Mouse (Mus musculus) embryonic facial prominence, embryonic 15.5 days (tissue): Measurements from ENCODE around the gene Smyd2. TPM values are rescaled to one million over a fixed set of nuclear protein-coding genes. Genes with fewer than 3 reads are reported as not detected.

Source experiments
- ATAC-seq: fragments of 200-750 bp; cut with Nextera tagmentation; 2 replicates; pipeline ENCODE4 v1.8.0; 2017; ENCODE audit warnings: low read depth, moderate TSS enrichment; ENCODE audit not compliant: insufficient number of reproducible peaks, low FRiP score, low TSS enrichment
- H3K27ac ChIP-seq: fragments of 300-500 bp; sonication (generic); replicated peaks from 2 replicates; pipeline ENCODE4 v1.5.1; 2015; ENCODE audit warnings: mild to moderate bottlenecking, inconsistent platforms
- H3K27me3 ChIP-seq: fragments of 300-500 bp; sonication (generic); 2 replicates; pipeline ENCODE4 v1.6.1; 2015; ENCODE audit warnings: inconsistent platforms
- H3K36me3 ChIP-seq: fragments of 300-500 bp; sonication (generic); 2 replicates; pipeline ENCODE4 v1.6.1; 2015; ENCODE audit warnings: mild to moderate bottlenecking, inconsistent platforms
- H3K4me1 ChIP-seq: fragments of 300-500 bp; sonication (generic); 2 replicates; pipeline ENCODE4 v1.6.1; 2015; ENCODE audit warnings: inconsistent platforms
- H3K4me2 ChIP-seq: fragments of 300-500 bp; sonication (generic); replicated peaks from 2 replicates; pipeline ENCODE4 v1.6.1; 2015; ENCODE audit warnings: mild to moderate bottlenecking, inconsistent platforms
- H3K4me3 ChIP-seq: fragments of 300-500 bp; sonication (generic); replicated peaks from 2 replicates; pipeline ENCODE4 v1.5.1; 2015; ENCODE audit warnings: mild to moderate bottlenecking, inconsistent platforms
- H3K9ac ChIP-seq: fragments of 300-500 bp; sonication (generic); 2 replicates; pipeline ENCODE4 v1.6.1; 2015; ENCODE audit warnings: inconsistent platforms
- H3K9me3 ChIP-seq: fragments of 300-500 bp; sonication (generic); replicated peaks from 2 replicates; pipeline ENCODE4 v1.6.1; 2016; ENCODE audit warnings: inconsistent platforms
- WGBS: fragments of 180-500 bp; shearing (Covaris S2); methylation state at CpG from one replicate; pipeline ENCODE4 v1.1.7; 2015; 5-methylcytosine and 5-hydroxymethylcytosine counted together
- polyA plus RNA-seq: library from polyadenylated mRNA; unstranded; fragments of >200 nt; fragmentation: Nextera tagmentation; extraction: Ambion mirVana; gene quantifications from 2 replicates; pipeline ENCODE4 v1.2.1, GENCODE M21; 2015

Smyd2 gene
- polyA plus RNA-seq, 1 experiment from 2014 or later: 86.3 TPM

DNA sequence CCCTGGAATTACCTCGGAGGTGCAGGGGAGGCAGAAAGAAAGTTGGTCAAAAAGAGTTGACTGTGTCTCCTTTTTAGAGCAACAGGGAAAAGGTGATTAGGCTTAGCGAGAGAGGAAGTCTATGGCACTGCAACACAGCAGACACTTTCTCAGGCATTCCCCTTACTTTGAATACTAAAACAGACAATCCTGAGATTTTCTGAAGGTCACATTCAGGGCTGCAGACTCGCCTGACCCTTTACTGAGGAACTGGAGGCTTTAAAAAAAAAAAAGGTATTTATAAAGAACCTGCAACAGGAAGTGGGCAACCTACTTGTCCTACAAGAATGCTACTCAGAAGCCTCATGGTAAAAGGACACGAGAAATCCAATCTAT is 5.0 kb downstream of the Smyd2 start:
- no peaks in the 10 kb centered on the region for H3K9me3 ChIP-seq
- H3K4me3 ChIP-seq: no peak overlapping the region
- no peaks in the 10 kb centered on the region for H3K36me3 ChIP-seq
- no peak overlapping the region for H3K27ac ChIP-seq
- ATAC-seq: no peak
- H3K4me1 ChIP-seq: peaks cover 20% of the 10 kb centered on the region
- no peak overlapping the region for H3K4me2 ChIP-seq
- H3K27me3 ChIP-seq: no peaks in the 10 kb centered on the region
- WGBS: 46% methylated on average over 4 of the region's 4 CpGs
- H3K9ac ChIP-seq: no peak overlapping the region

DNA sequence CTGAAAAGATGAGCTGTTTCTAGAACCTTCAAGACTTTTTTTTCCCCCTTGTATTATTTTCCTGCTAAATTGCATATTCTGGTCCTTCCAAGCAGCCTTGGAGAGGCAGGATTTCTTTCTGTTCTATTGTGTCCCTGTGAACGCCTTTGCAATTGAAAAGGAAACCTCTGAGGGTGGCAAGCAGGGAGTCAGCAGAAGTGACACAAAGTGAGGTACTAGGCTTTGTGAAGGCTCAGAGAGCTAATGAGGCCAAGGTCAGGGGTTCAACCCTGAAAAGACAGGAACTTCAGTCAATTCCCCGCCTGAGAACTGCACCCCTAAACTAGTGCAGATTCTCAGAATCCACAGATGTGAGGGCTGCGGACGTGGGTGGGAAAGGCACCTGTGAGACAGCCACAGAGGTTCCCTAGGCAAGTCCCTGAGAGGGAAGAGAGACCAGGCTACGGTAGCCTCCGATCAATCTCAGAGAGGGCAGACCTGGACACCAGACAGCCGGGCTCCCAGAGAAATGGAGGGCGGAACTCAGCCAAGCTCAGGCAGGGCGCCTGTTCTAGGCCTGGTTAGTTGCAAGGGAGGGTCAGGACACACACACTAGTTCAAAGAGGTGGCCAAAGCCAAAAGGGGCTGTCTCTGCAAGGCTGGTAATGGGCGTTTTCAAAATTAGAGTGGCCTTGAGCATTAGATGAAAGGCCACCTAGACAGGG is 5.6 kb downstream of the Smyd2 start:
- no peak overlapping the region for H3K4me3 ChIP-seq
- H3K27ac ChIP-seq: no peak overlapping the region
- H3K36me3 ChIP-seq: no peaks in the 10 kb centered on the region
- H3K9me3 ChIP-seq: no peaks in the 10 kb centered on the region
- no peak overlapping the region for H3K9ac ChIP-seq
- ATAC-seq: no peak
- peaks cover 18% of the 10 kb centered on the region for H3K4me1 ChIP-seq
- WGBS: 62% methylated on average over 10 of the region's 10 CpGs
- H3K4me2 ChIP-seq: no peak overlapping the region
- H3K27me3 ChIP-seq: no peaks in the 10 kb centered on the region

DNA sequence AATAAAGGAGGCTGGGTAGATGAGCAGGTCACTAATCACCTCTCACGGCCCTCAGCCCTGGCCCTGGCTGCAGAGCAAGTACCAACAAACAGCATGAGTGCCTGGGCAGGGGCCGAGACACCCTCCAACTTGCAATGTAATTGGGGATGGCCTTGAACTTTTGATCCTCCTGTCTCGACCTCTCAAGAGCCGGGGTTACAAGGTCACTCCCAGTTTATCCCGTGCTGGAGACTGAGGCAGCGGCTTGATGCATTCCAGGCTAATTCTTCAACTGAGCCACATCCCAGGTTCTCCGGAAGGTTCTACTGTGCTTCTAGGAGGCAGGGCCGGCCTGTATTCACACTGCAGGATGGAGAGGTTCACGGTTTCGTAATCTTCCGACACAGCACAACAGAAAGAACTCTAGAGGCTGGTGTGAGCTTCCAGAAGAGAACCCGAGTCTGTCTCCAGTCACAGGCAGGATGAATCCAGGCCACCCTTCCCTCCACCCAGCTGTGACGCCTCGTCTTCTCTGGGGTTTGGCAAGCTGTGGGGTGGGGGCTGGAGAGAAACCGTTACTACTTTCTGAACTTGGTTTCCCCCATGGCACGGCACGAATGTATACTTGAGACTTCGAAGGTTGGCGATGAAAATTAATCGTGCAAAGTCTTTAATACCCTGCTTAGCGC is 8.9 kb downstream of the Smyd2 start:
- H3K4me2 ChIP-seq: no peak overlapping the region
- H3K27ac ChIP-seq: no peak overlapping the region
- H3K9ac ChIP-seq: no peak overlapping the region
- ATAC-seq: no peak
- no peak overlapping the region for H3K4me3 ChIP-seq
- H3K27me3 ChIP-seq: no peaks in the 10 kb centered on the region
- 0 out of 2 replicates have a peak, but pooled peaks cover 6% of the 10 kb centered on the region for H3K4me1 ChIP-seq
- no peaks in the 10 kb centered on the region for H3K9me3 ChIP-seq
- no peaks in the 10 kb centered on the region for H3K36me3 ChIP-seq
- WGBS: 81% methylated on average over 21 of the region's 21 CpGs

DNA sequence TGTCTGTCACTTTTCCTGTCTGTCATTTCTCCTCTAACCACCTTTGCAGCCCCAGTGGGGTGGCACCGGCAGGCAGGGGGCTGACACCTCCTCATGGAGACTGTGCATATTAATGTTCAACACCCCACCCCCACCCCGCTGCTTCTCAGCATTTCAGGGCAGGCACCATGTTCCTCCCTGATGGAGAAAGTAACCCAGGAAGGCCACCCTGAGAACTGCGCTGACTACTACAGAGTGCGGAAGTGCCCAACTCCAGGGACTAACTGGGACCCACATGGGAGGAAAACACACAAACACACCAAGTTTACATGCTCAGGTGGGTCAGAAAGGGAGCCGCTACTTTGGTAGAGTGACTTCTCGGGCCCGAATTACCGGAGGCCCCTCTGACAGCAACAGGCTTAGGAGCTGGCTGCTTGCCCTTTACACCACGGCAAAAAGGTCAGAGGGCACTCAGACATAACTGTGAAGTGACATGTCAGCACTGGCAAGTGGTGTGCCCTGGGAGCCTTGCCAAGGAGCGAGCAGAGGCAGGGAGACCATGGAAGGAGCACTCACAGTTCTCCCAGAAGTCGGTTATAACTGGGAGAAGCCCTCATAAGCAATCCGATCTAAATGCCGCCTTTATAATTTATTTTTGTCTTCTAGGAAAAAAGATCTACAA is 11.3 kb downstream of the Smyd2 start:
- 64% methylated on average over 13 of the region's 13 CpGs for WGBS
- no peak overlapping the region for H3K4me2 ChIP-seq
- no peaks in the 10 kb centered on the region for H3K27me3 ChIP-seq
- H3K36me3 ChIP-seq: no peaks in the 10 kb centered on the region
- H3K9me3 ChIP-seq: no peaks in the 10 kb centered on the region
- H3K9ac ChIP-seq: no peak overlapping the region
- no peak overlapping the region for H3K4me3 ChIP-seq
- ATAC-seq: no peak
- H3K4me1 ChIP-seq: 0 out of 2 replicates have a peak, but pooled peaks cover 6% of the 10 kb centered on the region
- no peak overlapping the region for H3K27ac ChIP-seq

DNA sequence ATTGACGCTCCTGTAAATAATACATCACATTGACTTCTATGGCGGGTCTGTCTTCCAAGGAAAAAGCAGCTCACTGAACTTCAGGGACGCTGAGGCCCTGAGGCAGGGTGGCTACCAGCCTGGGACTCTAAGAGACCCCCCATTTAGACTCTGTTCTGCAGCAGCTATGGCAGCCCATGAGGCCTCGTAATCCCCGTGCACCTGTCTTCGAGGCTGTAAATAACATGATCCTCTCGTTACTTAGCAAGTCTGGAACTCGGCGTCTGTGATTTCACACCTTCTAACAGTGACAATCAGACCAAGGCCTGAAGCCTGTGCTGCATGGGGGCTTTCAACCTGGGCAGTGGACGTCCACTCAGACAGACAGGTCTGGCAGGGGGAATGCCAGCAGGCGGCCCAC is 19.0 kb downstream of the Smyd2 start:
- 83% methylated on average over 11 of the region's 11 CpGs for WGBS
- no peaks in the 10 kb centered on the region for H3K9me3 ChIP-seq
- peaks cover 9% of the 10 kb centered on the region; the same call in 1 of the 2 replicates for H3K36me3 ChIP-seq
- no peak overlapping the region for H3K4me3 ChIP-seq
- H3K27ac ChIP-seq: no peak overlapping the region
- H3K4me1 ChIP-seq: no peaks in the 10 kb centered on the region; the same call in 1 of the 2 replicates
- H3K9ac ChIP-seq: no peak overlapping the region
- no peak overlapping the region for H3K4me2 ChIP-seq
- no peaks in the 10 kb centered on the region for H3K27me3 ChIP-seq
- ATAC-seq: no peak

DNA sequence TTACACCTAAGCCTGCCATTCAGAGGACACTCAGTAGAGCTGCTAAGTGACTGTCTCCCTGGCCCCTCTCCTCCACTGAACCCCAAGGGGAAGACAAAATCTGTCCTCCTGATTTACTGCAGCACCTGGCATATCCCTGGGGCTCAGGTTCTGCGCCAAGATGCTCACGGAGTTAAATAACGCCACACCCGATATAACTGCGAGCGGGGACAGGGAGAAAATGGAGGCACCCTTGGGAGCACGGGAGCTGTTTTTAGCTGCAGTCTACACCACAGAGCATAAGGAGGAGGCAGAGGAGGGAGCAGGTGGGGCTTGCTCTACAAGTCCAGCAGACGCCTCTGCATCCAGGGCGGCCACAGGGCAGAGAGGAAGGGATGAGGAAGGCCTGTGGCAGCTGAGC is 19.8 kb downstream of the Smyd2 start:
- WGBS: 73% methylated on average over 9 of the region's 9 CpGs
- 0 out of 2 replicates have a peak, but pooled peaks have one; percentile 29 for ATAC-seq

DNA sequence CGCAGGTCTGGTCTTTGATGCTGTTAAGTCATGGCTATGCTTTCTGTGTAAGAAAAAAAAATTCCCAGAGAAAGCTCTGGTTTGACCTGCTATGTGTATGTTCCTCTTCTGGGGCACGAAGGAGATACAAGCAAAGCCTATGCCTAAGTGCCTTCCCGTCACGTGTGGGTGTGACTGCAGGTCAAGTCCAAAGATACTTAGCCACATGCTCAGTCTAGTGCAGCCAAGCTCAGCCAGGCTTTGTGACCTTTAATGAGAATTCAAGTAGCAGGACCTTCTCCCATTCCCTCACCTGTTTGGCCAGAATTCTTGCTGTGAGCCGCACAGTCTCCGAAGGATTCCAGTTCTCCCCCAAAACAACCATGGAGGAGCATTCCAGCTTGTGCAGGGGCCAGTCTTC is 22.6 kb downstream of the Smyd2 start:
- peaks cover 30% of the 10 kb centered on the region for H3K36me3 ChIP-seq
- no peaks in the 10 kb centered on the region; the same call in 1 of the 2 replicates for H3K4me1 ChIP-seq
- no peaks in the 10 kb centered on the region for H3K9me3 ChIP-seq
- H3K27ac ChIP-seq: no peak overlapping the region
- no peak overlapping the region for H3K4me2 ChIP-seq
- ATAC-seq: no peak
- no peak overlapping the region for H3K4me3 ChIP-seq
- WGBS: 87% methylated on average over 6 of the region's 6 CpGs
- H3K27me3 ChIP-seq: no peaks in the 10 kb centered on the region
- no peak overlapping the region for H3K9ac ChIP-seq

More for the DNA sequence above, 19.8 kb downstream of the Smyd2 start:
- no peak overlapping the region for H3K9ac ChIP-seq
- H3K27ac ChIP-seq: no peak overlapping the region
- no peaks in the 10 kb centered on the region; the same call in 1 of the 2 replicates for H3K4me1 ChIP-seq
- no peak overlapping the region for H3K4me3 ChIP-seq
- H3K4me2 ChIP-seq: no peak overlapping the region
- H3K36me3 ChIP-seq: peaks cover 9% of the 10 kb centered on the region; the same call in 1 of the 2 replicates
- no peaks in the 10 kb centered on the region for H3K9me3 ChIP-seq
- H3K27me3 ChIP-seq: no peaks in the 10 kb centered on the region

DNA sequence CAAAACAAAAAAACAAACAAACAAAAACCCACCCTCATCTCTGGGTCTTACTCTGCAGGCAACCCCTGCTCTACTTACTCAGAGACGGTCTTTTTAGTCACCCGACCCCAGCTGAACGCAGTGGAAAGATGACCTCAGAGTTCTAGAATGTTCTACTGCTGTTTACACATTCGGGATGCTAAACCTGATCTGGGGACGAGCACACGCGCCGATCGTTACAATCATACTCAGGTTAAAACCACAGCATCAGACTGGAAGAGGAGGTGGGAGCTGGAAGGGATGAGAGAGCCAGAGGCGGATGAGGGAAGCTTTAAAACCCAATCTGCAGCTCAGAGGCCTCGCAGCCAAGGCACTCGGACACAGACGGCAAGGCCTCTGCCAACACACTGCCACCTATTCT is 23.5 kb downstream of the Smyd2 start:
- H3K9me3 ChIP-seq: no peaks in the 10 kb centered on the region
- no peak overlapping the region for H3K9ac ChIP-seq
- peaks cover 35% of the 10 kb centered on the region for H3K36me3 ChIP-seq
- WGBS: 63% methylated on average over 13 of the region's 13 CpGs
- H3K4me2 ChIP-seq: no peak overlapping the region
- H3K27ac ChIP-seq: no peak overlapping the region
- H3K4me1 ChIP-seq: no peaks in the 10 kb centered on the region; the same call in 1 of the 2 replicates
- no peak for ATAC-seq
- no peaks in the 10 kb centered on the region for H3K27me3 ChIP-seq
- H3K4me3 ChIP-seq: no peak overlapping the region

DNA sequence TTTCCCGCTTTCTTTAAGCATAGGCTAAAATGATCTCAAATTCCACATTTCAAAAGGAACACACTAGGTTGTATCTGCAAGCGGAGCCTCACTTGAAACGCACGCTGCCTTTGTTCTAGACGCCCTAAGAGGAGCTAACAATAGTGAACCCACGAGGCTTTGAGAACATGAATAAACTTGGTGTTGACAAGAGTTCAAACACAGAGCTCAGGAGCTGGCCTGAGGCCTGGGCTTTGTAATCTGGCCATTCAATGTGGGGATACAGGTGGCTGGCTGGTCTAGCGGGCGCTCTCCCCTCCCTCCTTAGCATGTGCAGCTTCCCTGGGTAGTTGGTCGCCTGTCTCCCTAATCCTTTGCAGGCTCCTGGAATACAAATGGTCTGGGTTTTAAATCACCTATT is 24.3 kb downstream of the Smyd2 start:
- no peak for ATAC-seq
- H3K9ac ChIP-seq: no peak overlapping the region
- H3K27me3 ChIP-seq: no peaks in the 10 kb centered on the region
- H3K36me3 ChIP-seq: peaks cover 44% of the 10 kb centered on the region
- no peaks in the 10 kb centered on the region; the same call in 1 of the 2 replicates for H3K4me1 ChIP-seq
- 71% methylated on average over 9 of the region's 9 CpGs for WGBS
- no peak overlapping the region for H3K4me3 ChIP-seq
- no peaks in the 10 kb centered on the region for H3K9me3 ChIP-seq
- H3K4me2 ChIP-seq: no peak overlapping the region
- H3K27ac ChIP-seq: no peak overlapping the region

DNA sequence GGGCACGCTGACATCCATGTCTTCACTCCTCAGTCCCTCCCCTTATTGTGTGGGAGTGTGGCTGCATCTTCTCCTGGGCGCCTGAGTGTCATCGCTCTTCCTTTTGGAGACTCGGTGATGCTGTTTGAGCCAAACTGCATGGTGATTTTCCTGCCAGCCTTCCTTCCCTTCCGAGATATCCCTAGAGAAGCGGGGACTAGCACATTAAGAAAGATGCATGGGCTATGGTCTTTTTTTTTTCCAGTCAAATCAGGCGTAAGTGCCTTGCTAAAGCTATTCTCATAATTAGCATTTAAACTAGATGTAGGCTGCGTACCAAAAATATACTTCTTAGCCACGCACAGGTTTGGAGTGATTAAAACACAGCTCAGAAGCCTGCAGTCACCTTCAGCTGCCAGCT is 28.0 kb downstream of the Smyd2 start:
- H3K9me3 ChIP-seq: no peaks in the 10 kb centered on the region
- no peaks in the 10 kb centered on the region; the same call in 1 of the 2 replicates for H3K4me1 ChIP-seq
- H3K36me3 ChIP-seq: peaks cover 40% of the 10 kb centered on the region
- H3K27me3 ChIP-seq: no peaks in the 10 kb centered on the region
- H3K4me3 ChIP-seq: no peak overlapping the region
- no peak overlapping the region for H3K4me2 ChIP-seq
- H3K27ac ChIP-seq: no peak overlapping the region
- no peak for ATAC-seq
- WGBS: 84% methylated on average over 9 of the region's 9 CpGs
- H3K9ac ChIP-seq: no peak overlapping the region

DNA sequence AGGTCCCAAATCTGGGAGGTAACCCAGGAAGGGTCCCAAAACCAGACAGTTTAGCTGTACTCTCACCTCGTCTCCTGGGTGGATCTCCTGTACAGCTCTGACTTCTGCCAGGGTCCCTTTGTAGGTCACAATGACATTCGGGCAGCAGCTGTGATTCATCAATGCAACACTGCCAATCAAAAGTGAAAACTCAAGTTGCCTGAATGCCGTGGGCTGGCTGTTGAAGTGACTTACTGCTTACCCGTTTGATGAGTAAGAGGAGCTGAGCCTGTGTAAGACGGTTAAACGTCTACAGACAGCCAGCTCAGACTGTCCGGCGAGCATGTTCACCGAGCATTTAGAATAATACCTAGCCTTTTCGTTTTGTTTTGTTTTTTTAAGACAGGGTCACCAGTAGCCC is 33.4 kb downstream of the Smyd2 start:
- no peak for ATAC-seq
- no peaks in the 10 kb centered on the region for H3K9me3 ChIP-seq
- peaks cover 15% of the 10 kb centered on the region for H3K36me3 ChIP-seq
- H3K4me1 ChIP-seq: peaks cover 10% of the 10 kb centered on the region
- H3K27ac ChIP-seq: no peak overlapping the region
- 52% methylated on average over 10 of the region's 10 CpGs for WGBS
- H3K4me2 ChIP-seq: no peak overlapping the region
- no peak overlapping the region for H3K4me3 ChIP-seq
- no peaks in the 10 kb centered on the region for H3K27me3 ChIP-seq
- H3K9ac ChIP-seq: no peak overlapping the region
